Mouse (Mus musculus): ENCODE measurements at regions not wholly inside any gene's neighbourhood (a gene's known extent, or its start where the extent isn't known, plus 50 kb on each side); places are given as distances from the start of the nearest gene placed in this dataset.

DNA sequence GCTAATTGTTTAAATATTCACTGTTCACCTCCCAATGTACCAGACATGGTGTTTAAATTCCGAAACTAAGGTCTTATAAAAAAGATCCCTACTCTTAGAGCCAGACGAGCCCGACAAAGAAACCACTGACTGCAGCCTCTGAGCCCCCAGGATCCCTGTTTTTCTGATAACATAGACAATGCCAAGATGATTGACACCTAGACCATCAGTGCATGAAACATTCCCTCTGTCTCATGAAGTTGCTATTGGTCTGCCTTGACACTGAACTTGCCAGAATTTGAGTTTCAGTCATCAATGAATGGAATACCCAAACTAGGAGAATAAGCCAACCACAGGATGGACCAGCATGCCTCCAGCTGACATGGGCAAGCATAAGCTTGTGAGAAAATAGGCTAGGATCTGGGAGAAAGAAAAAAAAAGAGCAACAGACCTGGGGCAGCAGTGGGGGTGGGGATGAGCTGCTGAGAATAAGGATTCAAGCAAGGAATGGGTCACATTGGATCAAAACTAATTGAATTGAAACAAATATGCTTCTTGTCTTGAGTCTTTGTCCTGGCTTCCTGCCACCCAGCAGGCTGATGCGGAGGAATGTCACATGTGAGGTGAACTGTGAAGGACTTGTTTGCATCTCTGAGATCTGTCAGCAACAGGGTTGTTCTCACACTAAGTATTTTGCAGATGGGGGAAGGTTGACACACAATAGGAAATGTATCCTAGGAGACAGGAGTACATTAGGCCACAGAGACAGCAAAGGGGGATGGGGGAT, 333.0 kb downstream of the Lpin1 start:
- Histone ChIP-seq H3K4me1 (peaks cover 14% of the 10 kb centered on the region), H3K4me2 (replicated peaks) (no peak overlapping the region), H3K9ac (no peak overlapping the region), H3K36me3 (no peaks in the 10 kb centered on the region), H3K4me3 (no peak overlapping the region), H3K27ac (peak overlapping the region; percentile 30; the same call in 1 of the 2 replicates), H3K27me3 (no peaks in the 10 kb centered on the region), H3K9me3 (replicated peaks) (no peaks in the 10 kb centered on the region)
- ATAC-seq (ENCODE audit: low FRiP score): peak; percentile 79
- 35% methylated on average over 4 of the region's 4 CpGs for WGBS

DNA sequence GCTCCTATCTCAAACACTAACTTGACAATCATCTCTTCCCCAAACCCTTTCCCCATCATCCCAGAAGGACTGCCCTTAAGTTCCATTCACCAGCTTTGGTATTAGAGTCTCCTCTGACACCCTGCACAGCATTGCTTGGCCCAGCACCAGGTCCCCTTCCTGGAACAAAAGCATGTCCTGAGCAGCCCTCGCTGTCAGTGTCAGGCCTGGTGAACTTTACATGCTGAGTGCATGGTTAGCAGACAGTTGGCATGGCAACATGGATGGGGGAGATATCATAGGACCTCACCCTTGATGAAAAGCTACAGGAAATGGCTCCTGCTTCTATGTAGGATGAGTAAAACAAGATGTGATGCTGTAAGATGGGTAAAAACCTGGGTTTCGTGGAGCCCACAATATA, 333.6 kb downstream of the Lpin1 start:
- 47% methylated on average over 2 of the region's 2 CpGs for WGBS
- H3K9ac ChIP-seq: no peak overlapping the region
- no peak overlapping the region for H3K4me2 ChIP-seq (replicated peaks)
- no peak overlapping the region for H3K4me3 ChIP-seq
- no peaks in the 10 kb centered on the region for H3K27me3 ChIP-seq
- H3K9me3 ChIP-seq (replicated peaks): no peaks in the 10 kb centered on the region
- H3K27ac ChIP-seq: peak overlapping the region; percentile 30; the same call in 1 of the 2 replicates
- peak; percentile 41; the same call in 1 of the 2 replicates for ATAC-seq (ENCODE audit: low FRiP score)
- H3K36me3 ChIP-seq: no peaks in the 10 kb centered on the region
- peaks cover 14% of the 10 kb centered on the region for H3K4me1 ChIP-seq

DNA sequence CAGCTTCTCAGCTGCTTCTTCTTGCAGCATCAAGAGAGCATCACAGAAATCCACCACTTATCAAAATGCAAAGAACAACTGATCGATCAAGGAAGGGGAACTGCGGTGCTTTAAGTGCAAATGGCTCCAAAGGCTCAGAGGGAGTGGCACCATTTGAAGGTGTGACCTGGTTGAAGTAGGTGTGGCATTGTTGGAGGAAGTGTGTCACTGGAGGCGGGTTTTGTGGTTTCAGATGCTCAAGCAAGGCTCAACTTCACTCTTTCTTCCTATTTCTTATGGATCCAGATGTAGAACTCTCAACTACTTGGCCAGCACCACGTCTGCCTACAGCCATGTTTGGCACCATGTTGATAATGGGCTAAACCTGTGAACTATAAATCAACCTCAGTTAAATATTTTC, 334.5 kb downstream of the Lpin1 start:
- H3K27ac ChIP-seq: no peak overlapping the region
- H3K4me3 ChIP-seq: no peak overlapping the region
- H3K4me2 ChIP-seq (replicated peaks): no peak overlapping the region
- H3K9me3 ChIP-seq (replicated peaks): no peaks in the 10 kb centered on the region
- H3K9ac ChIP-seq: no peak overlapping the region
- H3K27me3 ChIP-seq: no peaks in the 10 kb centered on the region
- peaks cover 14% of the 10 kb centered on the region for H3K4me1 ChIP-seq
- ATAC-seq (ENCODE audit: low FRiP score): no peak
- 90% methylated on average over 4 of the region's 4 CpGs for WGBS
- H3K36me3 ChIP-seq: no peaks in the 10 kb centered on the region

DNA sequence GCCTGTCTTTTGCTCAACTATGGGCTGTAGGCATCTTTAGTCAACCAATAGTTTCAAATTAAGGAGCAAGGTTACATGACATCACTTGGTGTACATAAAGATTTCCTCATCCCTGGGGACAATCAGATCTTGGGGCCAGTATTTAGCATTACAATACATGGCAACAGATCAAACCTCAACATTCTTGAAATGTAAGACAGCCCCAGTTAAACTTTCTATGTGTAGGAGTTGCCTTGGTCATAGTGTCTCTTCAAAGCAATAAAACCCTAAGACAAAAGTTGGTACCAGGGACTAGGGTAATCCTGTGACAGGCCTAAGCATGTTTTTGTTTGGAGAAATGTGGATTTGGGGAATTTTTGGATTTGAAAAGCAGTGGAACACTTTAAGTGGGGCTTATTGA, 338.3 kb downstream of the Lpin1 start:
- Histone ChIP-seq H3K9ac (no peak overlapping the region), H3K4me3 (no peak overlapping the region), H3K36me3 (no peaks in the 10 kb centered on the region), H3K27ac (no peak overlapping the region), H3K9me3 (replicated peaks) (no peaks in the 10 kb centered on the region), H3K4me2 (replicated peaks) (no peak overlapping the region), H3K27me3 (no peaks in the 10 kb centered on the region), H3K4me1 (peaks cover 5% of the 10 kb centered on the region; the same call in 1 of the 2 replicates)
- no peak for ATAC-seq (ENCODE audit: low FRiP score)

DNA sequence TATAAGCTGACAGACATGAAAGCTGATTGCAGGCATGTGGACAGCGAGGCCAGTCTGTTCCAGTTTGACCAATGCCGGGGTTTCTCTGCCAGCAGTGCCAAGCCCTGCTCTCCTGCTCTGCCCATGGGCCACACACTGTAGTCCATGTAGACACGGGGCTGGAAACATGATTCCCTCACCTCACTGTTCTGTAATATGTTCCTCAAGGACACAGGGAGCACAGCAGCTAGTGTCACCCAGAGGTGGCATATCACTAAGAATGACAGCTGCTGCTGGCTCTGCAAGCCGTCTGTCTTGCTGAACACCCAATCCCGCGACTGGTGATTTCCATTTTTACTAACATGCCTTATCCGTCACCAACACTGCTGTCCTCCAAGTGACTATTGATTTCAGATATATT, 339.9 kb downstream of the Lpin1 start:
- H3K9ac ChIP-seq: no peak overlapping the region
- no peaks in the 10 kb centered on the region for H3K9me3 ChIP-seq (replicated peaks)
- no peaks in the 10 kb centered on the region for H3K4me1 ChIP-seq
- H3K27me3 ChIP-seq: no peaks in the 10 kb centered on the region
- peak overlapping the region; percentile 57 for H3K27ac ChIP-seq
- H3K36me3 ChIP-seq: no peaks in the 10 kb centered on the region
- no peak overlapping the region for H3K4me2 ChIP-seq (replicated peaks)
- 76% methylated on average over 7 of the region's 7 CpGs for WGBS
- no peak overlapping the region for H3K4me3 ChIP-seq
- no peak for ATAC-seq (ENCODE audit: low FRiP score)

DNA sequence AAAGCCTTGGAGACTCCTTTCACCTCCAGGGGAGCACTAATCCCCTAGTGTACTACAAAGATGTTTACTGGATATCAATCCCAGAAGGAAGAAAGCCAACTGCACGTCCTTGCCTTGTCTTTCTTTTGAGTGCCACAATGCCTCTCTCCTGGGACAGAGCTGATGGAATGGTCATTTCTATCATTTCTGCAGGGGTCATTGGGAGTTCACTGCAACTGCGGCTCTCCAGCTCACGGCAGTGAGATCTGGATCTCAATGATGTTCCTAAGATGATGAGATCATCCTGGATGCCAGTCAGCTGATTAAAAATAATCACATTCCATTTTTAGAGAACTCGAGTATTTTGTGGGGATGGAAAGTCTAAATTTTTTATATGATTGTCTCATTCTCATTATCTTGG, 341.1 kb downstream of the Lpin1 start:
- Histone ChIP-seq H3K4me1 (no peaks in the 10 kb centered on the region), H3K27me3 (no peaks in the 10 kb centered on the region), H3K9ac (no peak overlapping the region), H3K27ac (no peak overlapping the region), H3K4me2 (replicated peaks) (no peak overlapping the region), H3K36me3 (no peaks in the 10 kb centered on the region), H3K9me3 (replicated peaks) (no peaks in the 10 kb centered on the region), H3K4me3 (no peak overlapping the region)
- no peak for ATAC-seq (ENCODE audit: low FRiP score)
- WGBS: 70% methylated on average over 4 of the region's 4 CpGs

DNA sequence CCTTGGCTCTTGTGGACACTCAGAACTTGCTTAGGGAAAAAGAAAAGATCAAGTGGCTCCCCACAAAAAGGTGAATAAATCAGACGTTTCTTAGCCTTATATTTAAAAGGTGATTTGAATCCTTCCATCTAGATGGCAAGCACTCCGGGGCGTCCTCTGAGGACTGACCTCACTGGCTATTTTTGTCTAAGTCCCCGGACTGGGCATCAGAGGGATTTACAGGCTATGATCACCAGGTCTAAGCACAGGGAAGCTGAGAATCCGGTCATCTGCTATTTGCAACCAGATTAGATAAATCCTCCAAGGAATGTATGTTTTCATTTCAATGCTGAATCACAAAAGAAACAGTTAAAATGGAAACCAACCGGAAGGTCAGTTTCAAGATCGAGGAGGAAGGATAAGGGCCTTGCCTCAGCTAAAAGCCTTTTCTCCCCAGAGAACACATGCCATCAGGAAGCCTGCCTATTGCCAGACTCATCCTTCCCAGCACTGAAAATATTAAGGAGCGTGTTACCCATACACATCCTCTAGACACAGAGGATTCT, 342.1 kb downstream of the Lpin1 start:
- H3K36me3 ChIP-seq: no peaks in the 10 kb centered on the region
- no peaks in the 10 kb centered on the region for H3K9me3 ChIP-seq (replicated peaks)
- no peaks in the 10 kb centered on the region for H3K27me3 ChIP-seq
- H3K4me2 ChIP-seq (replicated peaks): no peak overlapping the region
- no peaks in the 10 kb centered on the region for H3K4me1 ChIP-seq
- ATAC-seq (ENCODE audit: low FRiP score): no peak
- H3K4me3 ChIP-seq: no peak overlapping the region
- no peak overlapping the region for H3K27ac ChIP-seq
- no peak overlapping the region for H3K9ac ChIP-seq
- 79% methylated on average over 8 of the region's 8 CpGs for whole genome bisulfite sequencing

DNA sequence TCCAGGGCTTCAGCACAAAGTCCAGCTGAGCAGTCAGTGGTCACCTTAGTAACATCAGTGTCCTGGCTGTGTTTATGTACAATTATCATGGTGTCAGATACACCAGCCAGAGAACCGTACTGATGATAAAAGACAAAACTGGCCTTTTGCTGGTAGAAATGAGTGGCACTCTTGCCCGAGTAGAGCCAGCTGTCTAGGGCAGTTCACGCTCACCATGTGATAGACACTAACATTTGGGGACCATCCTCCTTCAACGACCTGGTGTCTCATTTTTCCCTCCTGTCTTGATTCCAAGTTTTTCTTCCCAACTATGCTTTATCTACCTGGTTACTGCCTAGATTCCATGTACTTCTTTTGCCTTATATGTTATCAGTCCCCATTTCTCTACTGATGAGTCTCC, 349.3 kb downstream of the Lpin1 start:
- no peak overlapping the region for H3K27ac ChIP-seq
- no peaks in the 10 kb centered on the region for H3K36me3 ChIP-seq
- no peak overlapping the region for H3K4me2 ChIP-seq (replicated peaks)
- H3K4me1 ChIP-seq: no peaks in the 10 kb centered on the region
- no peak for ATAC-seq (ENCODE audit: low FRiP score)
- no peak overlapping the region for H3K4me3 ChIP-seq
- WGBS: 84% methylated on average over 4 of the region's 4 CpGs
- H3K9ac ChIP-seq: no peak overlapping the region
- no peaks in the 10 kb centered on the region for H3K9me3 ChIP-seq (replicated peaks)
- no peaks in the 10 kb centered on the region for H3K27me3 ChIP-seq

DNA sequence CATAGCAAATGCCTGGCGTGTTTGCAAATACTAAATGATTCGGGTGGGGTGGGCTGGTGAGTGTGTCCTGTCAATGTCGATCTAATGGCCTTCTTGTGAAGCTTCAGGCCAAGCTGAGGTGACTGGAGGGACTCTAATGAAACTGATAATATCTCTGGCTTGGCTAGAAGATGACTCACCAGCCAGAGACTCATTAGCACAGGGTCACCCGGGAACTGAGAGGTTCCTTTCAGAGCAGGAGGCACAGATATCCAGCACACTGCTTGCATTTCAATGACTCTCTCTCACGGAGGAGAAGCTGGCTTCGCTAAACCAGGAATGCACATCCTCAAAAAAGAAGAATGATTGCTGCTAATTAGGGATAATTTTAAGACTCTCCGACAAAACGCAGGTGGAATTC, 349.8 kb downstream of the Lpin1 start:
- H3K27me3 ChIP-seq: no peaks in the 10 kb centered on the region
- no peaks in the 10 kb centered on the region for H3K36me3 ChIP-seq
- H3K9me3 ChIP-seq (replicated peaks): no peaks in the 10 kb centered on the region
- H3K4me3 ChIP-seq: no peak overlapping the region
- H3K4me1 ChIP-seq: no peaks in the 10 kb centered on the region
- H3K4me2 ChIP-seq (replicated peaks): no peak overlapping the region
- no peak for ATAC-seq (ENCODE audit: low FRiP score)
- H3K27ac ChIP-seq: no peak overlapping the region
- 68% methylated on average over 8 of the region's 8 CpGs for WGBS
- H3K9ac ChIP-seq: no peak overlapping the region

DNA sequence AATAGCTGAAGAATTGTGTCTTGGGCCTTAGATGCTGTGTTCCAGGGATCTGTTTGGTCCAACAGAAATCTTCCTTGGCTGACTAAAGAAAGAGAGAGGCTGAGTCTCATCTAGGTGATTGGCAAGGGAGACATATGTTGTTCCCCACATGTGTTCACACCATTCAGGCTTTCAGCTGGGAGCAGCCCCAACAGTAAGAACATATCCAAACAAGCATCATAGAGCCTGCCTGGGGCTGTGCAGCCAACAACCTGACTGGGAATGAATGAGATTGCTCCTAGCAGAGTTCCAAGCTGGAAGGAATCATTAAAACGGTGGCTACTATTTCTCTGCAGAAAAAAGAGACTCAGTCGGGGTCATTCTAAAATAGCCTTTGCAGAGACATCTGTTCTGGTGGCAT, 350.3 kb downstream of the Lpin1 start:
- no peak overlapping the region for H3K4me2 ChIP-seq (replicated peaks)
- H3K9ac ChIP-seq: no peak overlapping the region
- H3K4me3 ChIP-seq: no peak overlapping the region
- H3K36me3 ChIP-seq: no peaks in the 10 kb centered on the region
- 88% methylated on average over 2 of the region's 2 CpGs for WGBS
- no peak overlapping the region for H3K27ac ChIP-seq
- H3K4me1 ChIP-seq: no peaks in the 10 kb centered on the region
- no peaks in the 10 kb centered on the region for H3K9me3 ChIP-seq (replicated peaks)
- no peaks in the 10 kb centered on the region for H3K27me3 ChIP-seq
- no peak for ATAC-seq (ENCODE audit: low FRiP score)

DNA sequence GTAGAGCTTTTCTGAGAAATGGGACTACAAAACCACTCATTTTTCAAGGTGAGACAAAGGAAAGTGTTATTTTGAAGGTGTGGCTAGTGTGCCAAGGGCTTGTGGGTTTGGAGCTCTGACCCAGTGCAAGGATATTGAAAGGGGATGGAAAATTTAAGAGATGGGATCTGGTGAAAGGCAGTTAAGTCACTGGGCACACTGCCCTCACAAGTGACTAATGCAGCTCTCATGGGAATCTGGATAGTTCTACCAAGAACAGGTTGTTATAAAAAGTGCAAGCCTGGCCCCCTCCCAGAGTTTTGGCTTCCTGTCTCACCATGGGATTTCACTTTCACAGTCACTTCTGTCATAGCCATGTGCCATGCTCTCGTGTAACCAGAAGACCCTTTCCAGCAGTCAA, 360.1 kb downstream of the Lpin1 start:
- no peaks in the 10 kb centered on the region for H3K4me1 ChIP-seq
- no peaks in the 10 kb centered on the region for H3K9me3 ChIP-seq (replicated peaks)
- no peak for ATAC-seq (ENCODE audit: low FRiP score)
- H3K36me3 ChIP-seq: no peaks in the 10 kb centered on the region
- H3K27ac ChIP-seq: no peak overlapping the region
- WGBS: 89% methylated on average over 1 of the region's 1 CpGs
- H3K9ac ChIP-seq: no peak overlapping the region
- H3K4me2 ChIP-seq (replicated peaks): no peak overlapping the region
- no peaks in the 10 kb centered on the region for H3K27me3 ChIP-seq
- H3K4me3 ChIP-seq: no peak overlapping the region

DNA sequence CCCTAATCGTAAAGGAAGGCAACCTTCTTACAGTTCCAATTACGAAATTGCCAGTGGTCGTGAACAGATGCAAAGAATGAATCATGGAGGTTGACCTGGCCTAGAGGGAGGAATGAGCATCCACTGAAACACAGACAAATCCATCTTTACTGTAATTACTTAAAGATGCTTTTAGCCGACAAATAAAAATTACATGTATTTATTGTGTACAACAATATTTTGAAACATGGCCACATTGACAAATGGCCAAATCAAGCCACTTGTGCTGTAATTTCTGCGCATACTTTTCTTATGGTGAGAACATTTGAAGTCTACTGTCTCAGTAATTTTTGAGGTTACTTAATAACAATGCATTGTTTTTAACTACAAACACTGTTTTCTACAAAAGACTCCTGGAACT, 360.7 kb downstream of the Lpin1 start:
- Histone ChIP-seq H3K4me2 (replicated peaks) (no peak overlapping the region), H3K9ac (no peak overlapping the region), H3K4me3 (no peak overlapping the region), H3K9me3 (replicated peaks) (no peaks in the 10 kb centered on the region), H3K27ac (no peak overlapping the region), H3K27me3 (no peaks in the 10 kb centered on the region), H3K36me3 (no peaks in the 10 kb centered on the region), H3K4me1 (no peaks in the 10 kb centered on the region)
- WGBS: 95% methylated on average over 5 of the region's 5 CpGs
- ATAC-seq (ENCODE audit: low FRiP score): no peak

DNA sequence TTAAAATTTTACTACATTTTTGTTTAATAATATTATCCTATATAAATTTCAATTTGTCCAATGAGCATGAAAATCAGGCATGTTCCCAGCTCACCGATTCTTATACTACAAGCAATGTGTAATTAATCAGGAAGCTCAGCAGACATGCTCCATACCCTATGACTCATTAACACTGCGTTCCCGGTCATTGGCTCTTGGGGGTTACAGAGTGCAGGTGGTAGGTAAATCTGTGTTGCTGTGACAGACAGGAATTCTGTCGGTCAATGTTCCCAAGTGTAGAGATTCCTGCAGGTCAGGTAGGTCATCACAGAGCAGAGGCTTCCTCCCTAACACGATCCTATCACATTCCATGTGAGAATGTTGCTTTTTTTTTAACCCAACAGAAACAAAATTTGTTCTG, 371.0 kb downstream of the Lpin1 start:
- no peaks in the 10 kb centered on the region for H3K9me3 ChIP-seq (replicated peaks)
- H3K27me3 ChIP-seq: no peaks in the 10 kb centered on the region
- no peak for ATAC-seq (ENCODE audit: low FRiP score)
- 77% methylated on average over 5 of the region's 5 CpGs for WGBS
- no peaks in the 10 kb centered on the region for H3K4me1 ChIP-seq
- no peak overlapping the region for H3K4me2 ChIP-seq (replicated peaks)
- H3K9ac ChIP-seq: no peak overlapping the region
- no peak overlapping the region for H3K27ac ChIP-seq
- no peaks in the 10 kb centered on the region for H3K36me3 ChIP-seq
- no peak overlapping the region for H3K4me3 ChIP-seq
